Mouse (Mus musculus) kidney, adult 18-20 months (tissue): ENCODE data around the gene Abi3.

Experiments
- DNase-seq: peaks from one replicate; pipeline ENCODE4 v3.0.0; 2021

Gene Abi3

GRCm38 (mm10) chr11:95781557-95781956 lies 60.7 kb downstream of the Abi3 start:
- no peak for DNase-seq

GRCm38 (mm10) chr11:95780480-95780879 lies 61.8 kb downstream of the Abi3 start:
- DNase-seq: no peak
